Mouse (Mus musculus) myocyte (in vitro differentiated cells): Measurements from ENCODE around the gene Fopnl.

Experiments
- E2F4 ChIP-seq: IDR thresholded peaks from one replicate; pipeline ENCODE4 v1.6.1; 2011; ENCODE audit warnings: mild to moderate bottlenecking, control low read depth, moderate library complexity; ENCODE audit not compliant: insufficient read depth
- MYOD1 ChIP-seq, 3 experiments: IDR thresholded peaks; one replicate each; pipeline ENCODE4 v1.6.1; 2011; ENCODE audit warnings: control low read depth in 2 of 3, low read depth in 2 of 3, mild to moderate bottlenecking in 2 of 3, moderate library complexity in 1 of 3; ENCODE audit not compliant: insufficient read length in 2 of 3, control insufficient read depth in 1 of 3
- POLR2A ChIP-seq: IDR thresholded peaks from one replicate; pipeline ENCODE4 v1.6.1; 2011; ENCODE audit warnings: low read depth, mild to moderate bottlenecking, control low read depth, moderate library complexity; ENCODE audit not compliant: insufficient read length
- TCF3 ChIP-seq: IDR thresholded peaks from one replicate; pipeline ENCODE4 v1.6.1; 2011; ENCODE audit warnings: low read depth, control low read depth; ENCODE audit not compliant: insufficient read length

- TF ChIP-seq E2F4 (no peak), MYOD1 (IDR thresholded peaks at IDR 0.05; ENCODE audit: control insufficient read depth in 1 of 3, insufficient read length in 2 of 3, low read depth in 2 of 3) (no peak), POLR2A (no peak), TCF3 (no peak)
Measured at GRCm38 (mm10) chr16:14352234-14352633, 35.0 kb upstream of the Fopnl start.
